Mouse (Mus musculus) stomach, postnatal 0 days (tissue): ENCODE results near the gene Smim14. TPM values are rescaled to one million over a fixed set of nuclear protein-coding genes. Genes with fewer than 3 reads are reported as not detected.

Experiments
- ATAC-seq: fragments of 200-750 bp; cut with Nextera tagmentation; 2 replicates; pipeline ENCODE4 v1.8.0; 2017; ENCODE audit not compliant: low FRiP score, low TSS enrichment
- DNase-seq: peaks from one replicate; pipeline ENCODE4 v3.0.0-alpha.2; 2016; ENCODE audit warnings: low spot score
- H3K27ac ChIP-seq: fragments of 300-500 bp; sonication (generic); replicated peaks from 2 replicates; pipeline ENCODE4 v1.5.1; 2014; ENCODE audit warnings: mild to moderate bottlenecking, control low read depth
- H3K27me3 ChIP-seq: fragments of 300-500 bp; sonication (generic); 2 replicates; pipeline ENCODE4 v1.6.1; 2014; ENCODE audit warnings: low read length; ENCODE audit not compliant: control insufficient read depth, insufficient read depth
- H3K36me3 ChIP-seq: fragments of 300-500 bp; sonication (generic); 2 replicates; pipeline ENCODE4 v1.6.1; 2014; ENCODE audit warnings: low read length, mixed read lengths; ENCODE audit not compliant: control insufficient read depth, insufficient read depth
- H3K4me1 ChIP-seq: fragments of 300-500 bp; sonication (generic); replicated peaks from 2 replicates; pipeline ENCODE4 v1.6.1; 2014; ENCODE audit warnings: antibody characterized with exemption; ENCODE audit not compliant: control insufficient read depth, insufficient read depth
- H3K4me2 ChIP-seq: fragments of 300-500 bp; sonication (generic); replicated peaks from 2 replicates; pipeline ENCODE4 v1.6.1; 2014; ENCODE audit warnings: low read depth, mild to moderate bottlenecking, control low read depth, moderate library complexity
- H3K4me3 ChIP-seq: fragments of 300-500 bp; sonication (generic); 2 replicates; pipeline ENCODE4 v1.5.1; 2014; ENCODE audit warnings: low read depth, low read length, control low read depth
- H3K9ac ChIP-seq: fragments of 300-500 bp; sonication (generic); 2 replicates; pipeline ENCODE4 v1.6.1; 2014; ENCODE audit warnings: mild to moderate bottlenecking, low read length, control low read depth, mixed read lengths
- H3K9me3 ChIP-seq: fragments of 300-500 bp; sonication (generic); 2 replicates; pipeline ENCODE4 v1.6.1; 2016; ENCODE audit warnings: low read length; ENCODE audit not compliant: control insufficient read depth
- CTCF ChIP-seq: IDR thresholded peaks from 2 replicates; pipeline ENCODE4 v1.5.1; 2016; ENCODE audit warnings: antibody characterized with exemption, low read depth, mild to moderate bottlenecking, moderate library complexity
- EP300 ChIP-seq: optimal IDR thresholded peaks from 2 replicates; pipeline ENCODE3; 2016; ENCODE audit warnings: antibody characterized with exemption
- WGBS: fragments of 180-500 bp; shearing (Covaris S2); extraction: QIAGEN DNeasy Blood & Tissue Kit; methylation state at CpG from one replicate; pipeline ENCODE4 v1.1.7; 2014; 5-methylcytosine and 5-hydroxymethylcytosine counted together
- polyA plus RNA-seq: library from polyadenylated mRNA; unstranded; fragments of >200 nt; fragmentation: Nextera tagmentation; extraction: Ambion mirVana; gene quantifications from 2 replicates; pipeline ENCODE4 v1.2.1, GENCODE M21; 2015

The Smim14 gene
- polyA plus RNA-seq, 1 experiment from 2014 or later: 360 TPM

GRCm38 (mm10) chr5:65401251-65401994, 135.6 kb downstream of the Smim14 start:
- peak; percentile 86 for DNase-seq
- peak; percentile 83 for ATAC-seq

More at GRCm38 (mm10) chr5:65401251-65401994, 135.6 kb downstream of the Smim14 start:
- no peaks in the 10 kb centered on the region for H3K27me3 ChIP-seq
- no peaks in the 10 kb centered on the region for H3K9me3 ChIP-seq
- peak; percentile 98 for TF ChIP-seq CTCF
- TF ChIP-seq EP300: no peak
- H3K4me2 ChIP-seq: no peak overlapping the region
- no peak overlapping the region for H3K9ac ChIP-seq
- H3K4me1 ChIP-seq: no peaks in the 10 kb centered on the region
- H3K27ac ChIP-seq: no peak overlapping the region
- no peak overlapping the region for H3K4me3 ChIP-seq
- H3K36me3 ChIP-seq: peaks cover 23% of the 10 kb centered on the region
- WGBS: 20% methylated on average over 2 of the region's 2 CpGs

Other genes with a start within 250 kb of the Smim14 start
- 32.5 and 43.7 TPM in 2 replicates for gene Rfc1, start 201.5 kb downstream of the Smim14 start, polyA plus RNA-seq
- gene Klb, start 188.9 kb downstream of the Smim14 start, polyA plus RNA-seq: 0.24 and 0.25 TPM in 2 replicates
- gene Rpl9, start 145.7 kb downstream of the Smim14 start, polyA plus RNA-seq: 917 and 919 TPM in 2 replicates
- 43.4 and 46.0 TPM in 2 replicates for gene Lias, start 145.7 kb downstream of the Smim14 start, polyA plus RNA-seq
- gene Ugdh, start 101.2 kb downstream of the Smim14 start, polyA plus RNA-seq: 281 and 313 TPM in 2 replicates
- not detected in 2 replicates for gene Gm43552, start 44.4 kb downstream of the Smim14 start, polyA plus RNA-seq
- 130 and 136 TPM in 2 replicates for gene Ube2k, start within 50 bp of the Smim14 start, polyA plus RNA-seq
- gene Pds5a, start 161.1 kb upstream of the Smim14 start, polyA plus RNA-seq: 16.7 and 18.1 TPM in 2 replicates
- 5.7 and 6.0 TPM in 2 replicates for gene N4bp2, start 226.3 kb upstream of the Smim14 start, polyA plus RNA-seq